10 mouse cellular contexts compared by ENCODE assay signal in the genomic region with DNA sequence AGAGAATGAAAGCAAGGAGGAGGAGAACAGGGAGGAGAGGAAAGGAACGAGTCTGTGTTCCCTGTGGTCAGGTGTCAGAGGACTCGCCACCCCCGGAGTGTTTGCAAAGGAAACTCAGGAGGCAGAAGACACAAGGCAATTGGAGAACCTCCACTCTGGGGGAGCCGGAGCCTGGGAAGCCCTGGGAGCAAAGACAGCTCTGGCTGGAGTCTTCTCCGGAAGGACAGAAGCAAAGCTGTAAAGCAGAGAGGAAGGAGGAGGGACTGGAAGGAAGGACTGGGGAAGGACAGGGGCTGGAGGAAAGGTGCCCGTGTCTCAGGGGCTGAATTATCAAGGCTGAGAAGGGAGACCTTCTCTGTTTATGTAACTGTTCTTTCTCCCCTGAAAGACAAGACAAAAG.
DNase-seq lines count a peak whose midpoint lies in the region; ATAC-seq lines count a peak whose summit lies in the region.
"Had no signal": no experiment of that assay in that cellular context is flagged by ENCODE, and none has a peak within 500 bp of the region (broad histone marks: within the 10 kb centered on the region; RNA-seq: fewer than 3 reads in every experiment).

No protein-coding gene starts in this region.

- peaks cover 10% of the 10 kb centered on the region; the same call in 1 of the 2 replicates for H3K4me1 ChIP-seq in lung, embryonic 15.5 days
- H3K4me1 ChIP-seq in kidney, embryonic 16.5 days (ENCODE audit: insufficient read depth, low read length): peaks cover 15% of the 10 kb centered on the region
- peaks cover 10% of the 10 kb centered on the region; the same call in 1 of the 2 replicates for H3K4me1 ChIP-seq in stomach, embryonic 15.5 days

- peak; percentile 52; the same call in 1 of the 2 replicates for ATAC-seq in frontal cortex, adult (ENCODE audit: low TSS enrichment)
- ATAC-seq in lung, embryonic 15.5 days (ENCODE audit: borderline replicate concordance, extremely low read depth, low FRiP score, low TSS enrichment): no peak
- no peak for ATAC-seq in kidney, embryonic 16.5 days (ENCODE audit: low FRiP score, low TSS enrichment)
- no peak for ATAC-seq in stomach, embryonic 15.5 days (ENCODE audit: insufficient read depth, low FRiP score, low read depth)
- ATAC-seq: Patski had no signal

- WGBS in lung, embryonic 15.5 days: 1% methylated on average over 6 of the region's 6 CpGs
- 7% methylated on average over 6 of the region's 6 CpGs for WGBS in kidney, embryonic 16.5 days
- 8% methylated on average over 6 of the region's 6 CpGs for WGBS in stomach, embryonic 15.5 days

- H3K27me3 ChIP-seq in lung, embryonic 15.5 days: no peaks in the 10 kb centered on the region
- H3K27me3 ChIP-seq in kidney, embryonic 16.5 days (ENCODE audit: insufficient read depth, low read length): no peaks in the 10 kb centered on the region
- H3K27me3 ChIP-seq in stomach, embryonic 15.5 days (replicated peaks): no peaks in the 10 kb centered on the region
- H3K27me3 ChIP-seq: Patski had no signal

- H3K4me2 ChIP-seq in lung, embryonic 15.5 days: peak overlapping the region; percentile 46
- H3K4me2 ChIP-seq in kidney, embryonic 16.5 days (replicated peaks; ENCODE audit: low read depth, low read length): peak overlapping the region; percentile 49
- H3K4me2 ChIP-seq in stomach, embryonic 15.5 days: peak overlapping the region; percentile 51

- no peak overlapping the region for H3K27ac ChIP-seq in lung, embryonic 15.5 days
- H3K27ac ChIP-seq in kidney, embryonic 16.5 days (ENCODE audit: low read length): peak overlapping the region; percentile 52
- H3K27ac ChIP-seq in stomach, embryonic 15.5 days: no peak overlapping the region

- peak overlapping the region; percentile 11; the same call in 1 of the 2 replicates for H3K4me3 ChIP-seq in lung, embryonic 15.5 days
- peak overlapping the region; percentile 28 for H3K4me3 ChIP-seq in kidney, embryonic 16.5 days (ENCODE audit: low read length)
- H3K4me3 ChIP-seq in stomach, embryonic 15.5 days (replicated peaks): peak overlapping the region; percentile 17

- no peaks in the 10 kb centered on the region for H3K9me3 ChIP-seq in lung, embryonic 15.5 days
- no peaks in the 10 kb centered on the region for H3K9me3 ChIP-seq in kidney, embryonic 16.5 days (ENCODE audit: low read length)
- no peaks in the 10 kb centered on the region for H3K9me3 ChIP-seq in stomach, embryonic 15.5 days

- H3K36me3 ChIP-seq in lung, embryonic 15.5 days: no peaks in the 10 kb centered on the region
- H3K36me3 ChIP-seq in kidney, embryonic 16.5 days (ENCODE audit: insufficient read depth, low read length): no peaks in the 10 kb centered on the region
- no peaks in the 10 kb centered on the region for H3K36me3 ChIP-seq in stomach, embryonic 15.5 days

- no peak overlapping the region for H3K9ac ChIP-seq in lung, embryonic 15.5 days
- peak overlapping the region; percentile 54; the same call in 1 of the 2 replicates for H3K9ac ChIP-seq in kidney, embryonic 16.5 days (replicated peaks; ENCODE audit: low read length)
- H3K9ac ChIP-seq in stomach, embryonic 15.5 days: no peak overlapping the region

- no peak for DNase-seq in frontal cortex, adult 2 months (ENCODE audit: extremely low spot score in 1 of 2, low spot score in 1 of 2)
- no peak for DNase-seq in lung, postnatal 36 days
- no peak for DNase-seq in layer of hippocampus, postnatal 14 days (ENCODE audit: low spot score in 2 of 2)
- no peak for DNase-seq in T-cell, adult 2 months (ENCODE audit: low spot score)
- DNase-seq: cerebellum, adult 11 months had no signal
